Mouse (Mus musculus) limb, embryonic 12.5 days (tissue): Measurements from ENCODE around the gene Rab3il1. TPM values are rescaled to one million over a fixed set of nuclear protein-coding genes. Genes with fewer than 3 reads are reported as not detected.

Experiments used
- ATAC-seq: fragments of 200-750 bp; cut with Nextera tagmentation; 2 replicates; pipeline ENCODE4 v1.8.0; 2017; ENCODE audit warnings: low read depth, moderate TSS enrichment; ENCODE audit not compliant: insufficient number of reproducible peaks, insufficient read depth, low FRiP score, low TSS enrichment
- H3K27ac ChIP-seq: fragments of 300-500 bp; sonication (generic); 2 replicates; pipeline ENCODE4 v1.5.1; 2016; ENCODE audit warnings: mild to moderate bottlenecking, moderate library complexity
- H3K27me3 ChIP-seq: fragments of 300-500 bp; sonication (generic); 2 replicates; pipeline ENCODE4 v1.6.1; 2016; ENCODE audit warnings: mild to moderate bottlenecking, moderate library complexity
- H3K36me3 ChIP-seq: fragments of 300-500 bp; sonication (generic); 2 replicates; pipeline ENCODE4 v1.6.1; 2016; ENCODE audit warnings: mild to moderate bottlenecking, moderate library complexity
- H3K4me1 ChIP-seq: fragments of 300-500 bp; sonication (generic); replicated peaks from 2 replicates; pipeline ENCODE4 v1.6.1; 2016
- H3K4me2 ChIP-seq: fragments of 300-500 bp; sonication (generic); 2 replicates; pipeline ENCODE4 v1.6.1; 2016; ENCODE audit warnings: mild to moderate bottlenecking, moderate library complexity
- H3K4me3 ChIP-seq: fragments of 300-500 bp; sonication (generic); replicated peaks from 2 replicates; pipeline ENCODE4 v1.5.1; 2016; ENCODE audit warnings: mild to moderate bottlenecking
- H3K9ac ChIP-seq: fragments of 300-500 bp; sonication (generic); replicated peaks from 2 replicates; pipeline ENCODE4 v1.6.1; 2016; ENCODE audit warnings: mild to moderate bottlenecking, moderate library complexity
- H3K9me3 ChIP-seq: fragments of 300-500 bp; sonication (generic); 2 replicates; pipeline ENCODE4 v1.6.1; 2016; ENCODE audit warnings: mild to moderate bottlenecking, moderate library complexity
- WGBS: fragments of 180-500 bp; shearing (Covaris S2); methylation state at CpG from one replicate; pipeline ENCODE4 v1.1.7; 2016; 5-methylcytosine and 5-hydroxymethylcytosine counted together
- polyA plus RNA-seq: library from polyadenylated mRNA; unstranded; fragments of >200 nt; fragmentation: Nextera tagmentation; extraction: Ambion mirVana; gene quantifications from 2 replicates; pipeline ENCODE4 v1.2.1, GENCODE M21; 2016

Gene Rab3il1
- polyA plus RNA-seq, 1 experiment from 2014 or later, result 32.0 TPM

- no peak for ATAC-seq
- Histone ChIP-seq H3K4me3 (no peak overlapping the region), H3K27ac (no peak overlapping the region), H3K9ac (no peak overlapping the region), H3K9me3 (no peaks in the 10 kb centered on the region), H3K4me2 (no peak overlapping the region), H3K4me1 (no peaks in the 10 kb centered on the region), H3K27me3 (no peaks in the 10 kb centered on the region), H3K36me3 (peaks cover 99% of the 10 kb centered on the region)
- WGBS, result 91% methylated on average over 5 of the region's 5 CpGs
Observed at GRCm38 (mm10) chr19:10065465-10066188, 64.2 kb downstream of the Rab3il1 start.

- 93% methylated on average over 4 of the region's 4 CpGs for WGBS
- peaks cover 100% of the 10 kb centered on the region for H3K36me3 ChIP-seq
- H3K27ac ChIP-seq, result no peak overlapping the region
- no peaks in the 10 kb centered on the region for H3K27me3 ChIP-seq
- no peak overlapping the region for H3K4me2 ChIP-seq
- no peaks in the 10 kb centered on the region for H3K4me1 ChIP-seq
- no peak overlapping the region for H3K9ac ChIP-seq
- H3K4me3 ChIP-seq, result no peak overlapping the region
- no peaks in the 10 kb centered on the region for H3K9me3 ChIP-seq
- no peak for ATAC-seq
Observed at GRCm38 (mm10) chr19:10066189-10066500, 64.7 kb downstream of the Rab3il1 start.

GRCm38 (mm10) chr19:10066502-10066901 lies 65.0 kb downstream of the Rab3il1 start:
- no peak overlapping the region for H3K4me2 ChIP-seq
- H3K27ac ChIP-seq, result no peak overlapping the region
- H3K27me3 ChIP-seq, result no peaks in the 10 kb centered on the region
- no peak overlapping the region for H3K4me3 ChIP-seq
- no peak for ATAC-seq
- no peaks in the 10 kb centered on the region for H3K9me3 ChIP-seq
- WGBS, result 96% methylated on average over 3 of the region's 3 CpGs
- no peak overlapping the region for H3K9ac ChIP-seq
- H3K4me1 ChIP-seq, result no peaks in the 10 kb centered on the region
- peaks cover 100% of the 10 kb centered on the region for H3K36me3 ChIP-seq

GRCm38 (mm10) chr19:10067701-10068100 lies 66.2 kb downstream of the Rab3il1 start:
- Histone ChIP-seq H3K4me1 (no peaks in the 10 kb centered on the region), H3K4me3 (no peak overlapping the region), H3K9me3 (no peaks in the 10 kb centered on the region), H3K4me2 (no peak overlapping the region), H3K36me3 (peaks cover 100% of the 10 kb centered on the region), H3K27ac (no peak overlapping the region), H3K9ac (no peak overlapping the region), H3K27me3 (no peaks in the 10 kb centered on the region)
- 91% methylated on average over 7 of the region's 7 CpGs for WGBS
- no peak for ATAC-seq

- no peak for ATAC-seq
- H3K9me3 ChIP-seq, result no peaks in the 10 kb centered on the region
Observed at GRCm38 (mm10) chr19:10070186-10070980, 68.9 kb downstream of the Rab3il1 start.

GRCm38 (mm10) chr19:10071166-10071565 lies 69.7 kb downstream of the Rab3il1 start:
- no peak overlapping the region for H3K27ac ChIP-seq
- peaks cover 100% of the 10 kb centered on the region for H3K36me3 ChIP-seq
- ATAC-seq, result no peak
- no peak overlapping the region for H3K4me2 ChIP-seq
- H3K4me1 ChIP-seq, result no peaks in the 10 kb centered on the region
- no peak overlapping the region for H3K9ac ChIP-seq
- no peaks in the 10 kb centered on the region for H3K27me3 ChIP-seq
- no peak overlapping the region for H3K4me3 ChIP-seq
- 90% methylated on average over 5 of the region's 5 CpGs for WGBS
- no peaks in the 10 kb centered on the region for H3K9me3 ChIP-seq

More at GRCm38 (mm10) chr19:10070186-10070980, 68.9 kb downstream of the Rab3il1 start:
- no peak overlapping the region for H3K27ac ChIP-seq
- WGBS, result 94% methylated on average over 8 of the region's 8 CpGs
- no peaks in the 10 kb centered on the region for H3K27me3 ChIP-seq
- H3K4me2 ChIP-seq, result no peak overlapping the region
- H3K4me3 ChIP-seq, result no peak overlapping the region
- peaks cover 100% of the 10 kb centered on the region for H3K36me3 ChIP-seq
- H3K9ac ChIP-seq, result no peak overlapping the region
- H3K4me1 ChIP-seq, result no peaks in the 10 kb centered on the region

GRCm38 (mm10) chr19:10071892-10072291 lies 70.4 kb downstream of the Rab3il1 start:
- ATAC-seq, result no peak
- H3K27me3 ChIP-seq, result no peaks in the 10 kb centered on the region
- H3K4me2 ChIP-seq, result no peak overlapping the region
- no peak overlapping the region for H3K27ac ChIP-seq
- no peaks in the 10 kb centered on the region for H3K9me3 ChIP-seq
- 68% methylated on average over 4 of the region's 4 CpGs for WGBS
- H3K9ac ChIP-seq, result no peak overlapping the region
- H3K4me3 ChIP-seq, result no peak overlapping the region
- peaks cover 100% of the 10 kb centered on the region for H3K36me3 ChIP-seq
- no peaks in the 10 kb centered on the region for H3K4me1 ChIP-seq

- Histone ChIP-seq H3K27me3 (no peaks in the 10 kb centered on the region), H3K36me3 (peaks cover 100% of the 10 kb centered on the region), H3K9me3 (no peaks in the 10 kb centered on the region), H3K9ac (no peak overlapping the region), H3K27ac (no peak overlapping the region), H3K4me2 (no peak overlapping the region), H3K4me3 (no peak overlapping the region), H3K4me1 (no peaks in the 10 kb centered on the region)
- no peak for ATAC-seq
- 98% methylated on average over 5 of the region's 5 CpGs for WGBS
Observed at GRCm38 (mm10) chr19:10073145-10073544, 71.7 kb downstream of the Rab3il1 start.

- Histone ChIP-seq H3K4me1 (peaks cover 16% of the 10 kb centered on the region), H3K9ac (no peak overlapping the region), H3K36me3 (peaks cover 100% of the 10 kb centered on the region), H3K4me3 (no peak overlapping the region), H3K4me2 (no peak overlapping the region), H3K27me3 (no peaks in the 10 kb centered on the region), H3K27ac (no peak overlapping the region), H3K9me3 (no peaks in the 10 kb centered on the region)
- WGBS, result 85% methylated on average over 6 of the region's 6 CpGs
- no peak for ATAC-seq
Observed at GRCm38 (mm10) chr19:10078392-10078791, 76.9 kb downstream of the Rab3il1 start.

GRCm38 (mm10) chr19:10080384-10080783 lies 78.9 kb downstream of the Rab3il1 start:
- Histone ChIP-seq H3K4me2 (no peak overlapping the region), H3K4me1 (peaks cover 16% of the 10 kb centered on the region), H3K4me3 (no peak overlapping the region), H3K27ac (peak overlapping the region; percentile 18; the same call in 1 of the 2 replicates), H3K9me3 (no peaks in the 10 kb centered on the region), H3K9ac (no peak overlapping the region), H3K36me3 (peaks cover 99% of the 10 kb centered on the region), H3K27me3 (no peaks in the 10 kb centered on the region)
- no peak for ATAC-seq
- 96% methylated on average over 7 of the region's 7 CpGs for whole genome bisulfite sequencing

- 83% methylated on average over 3 of the region's 3 CpGs for WGBS
- H3K4me1 ChIP-seq, result peaks cover 16% of the 10 kb centered on the region
- H3K4me2 ChIP-seq, result no peak overlapping the region
- no peak for ATAC-seq
- peaks cover 99% of the 10 kb centered on the region for H3K36me3 ChIP-seq
- no peak overlapping the region for H3K4me3 ChIP-seq
- H3K27me3 ChIP-seq, result no peaks in the 10 kb centered on the region
- no peak overlapping the region for H3K27ac ChIP-seq
- no peaks in the 10 kb centered on the region for H3K9me3 ChIP-seq
- no peak overlapping the region for H3K9ac ChIP-seq
Observed at GRCm38 (mm10) chr19:10082105-10082504, 80.6 kb downstream of the Rab3il1 start.
